ENCODE assay signal across 18 mouse cellular contexts in the genomic region with DNA sequence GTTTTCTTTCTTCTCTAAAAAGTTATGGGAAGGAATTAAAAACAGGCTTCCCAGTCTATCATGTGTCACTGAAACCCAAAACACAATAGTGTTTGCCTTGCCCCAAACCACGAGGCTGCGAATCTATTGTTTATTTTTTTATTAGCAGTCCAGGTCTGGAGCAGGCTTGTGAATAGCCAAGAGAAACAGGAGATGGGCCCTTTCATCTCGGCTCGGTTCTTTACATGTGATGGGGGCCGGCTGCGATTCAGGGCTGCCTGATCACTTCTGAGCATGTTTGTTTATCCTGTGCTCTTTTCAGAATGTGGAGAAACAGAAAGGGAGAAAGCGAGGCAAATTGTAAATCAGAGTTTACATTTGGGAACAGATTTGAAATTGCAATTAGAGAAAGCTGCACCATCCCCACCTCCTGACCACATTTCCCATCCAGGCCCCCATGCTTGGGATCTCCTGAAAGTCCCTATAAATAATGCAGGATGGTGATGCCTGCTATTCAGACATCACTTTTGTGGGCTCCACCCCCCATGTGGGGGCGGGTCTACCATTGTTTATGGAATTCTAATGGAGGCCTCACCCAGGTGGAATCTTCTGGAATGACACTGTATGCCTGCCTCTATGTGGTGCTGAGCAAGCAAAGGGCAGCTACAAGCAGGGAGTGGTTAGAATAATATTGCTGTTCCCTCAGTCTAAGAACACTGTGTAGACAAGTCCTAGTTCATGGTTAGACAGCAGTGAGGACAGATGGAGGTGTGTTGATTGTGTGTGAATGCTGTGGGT.
DNase-seq lines count a peak whose midpoint lies in the region; ATAC-seq lines count a peak whose summit lies in the region.
"Had no signal": no experiment of that assay in that cellular context is flagged by ENCODE, and none has a peak within 500 bp of the region (broad histone marks: within the 10 kb centered on the region; RNA-seq: fewer than 3 reads in every experiment).

No protein-coding gene starts in this region.

- WGBS in embryonic facial prominence, embryonic 10.5 days: 35% methylated on average over 8 of the region's 8 CpGs
- WGBS in midbrain, embryonic 16.5 days: 18% methylated on average over 8 of the region's 8 CpGs

- no peaks in the 10 kb centered on the region for H3K4me1 ChIP-seq in megakaryocyte, embryonic 14.5 days
- H3K4me1 ChIP-seq in embryonic facial prominence, embryonic 10.5 days: peaks cover 26% of the 10 kb centered on the region
- peaks cover 6% of the 10 kb centered on the region; the same call in 1 of the 2 replicates for H3K4me1 ChIP-seq in midbrain, embryonic 16.5 days (ENCODE audit: control insufficient read depth, insufficient read depth, low read length)
- H3K4me1 ChIP-seq: liver, embryonic 15.5 days had no signal

- no peak overlapping the region for H3K4me2 ChIP-seq in midbrain, embryonic 16.5 days (ENCODE audit: low read length)
- H3K4me2 ChIP-seq: hindbrain, embryonic 13.5 days; intestine, embryonic 15.5 days; limb, embryonic 13.5 days; liver, embryonic 15.5 days had no signal

- peak; percentile 91 for DNase-seq in heart, adult 11 months
- no peak for DNase-seq in heart, adult 8-10 months (ENCODE audit: low spot score)
- DNase-seq in embryonic facial prominence, embryonic 10.5 days (ENCODE audit: low spot score): peak; percentile 42
- DNase-seq in urinary bladder, postnatal 25 days (ENCODE audit: low spot score): no peak
- DNase-seq: adrenal gland, postnatal 14 days; cerebellum, adult 2 months; gastrocnemius, postnatal 14 days; thymus, postnatal 25 days had no signal

- no peak overlapping the region for H3K9ac ChIP-seq in midbrain, embryonic 16.5 days (ENCODE audit: low read depth, low read length)
- H3K9ac ChIP-seq: hindbrain, embryonic 13.5 days; intestine, embryonic 15.5 days; limb, embryonic 13.5 days; liver, embryonic 15.5 days had no signal

- H3K27ac ChIP-seq in embryonic facial prominence, embryonic 10.5 days (replicated peaks): no peak overlapping the region
- no peak overlapping the region for H3K27ac ChIP-seq in midbrain, embryonic 16.5 days (ENCODE audit: low read length)
- H3K27ac ChIP-seq: hindbrain, embryonic 13.5 days; intestine, embryonic 15.5 days; layer of hippocampus, adult 2 months; limb, embryonic 13.5 days; liver, embryonic 15.5 days had no signal

- H3K4me3 ChIP-seq in megakaryocyte, embryonic 14.5 days (replicated peaks): peak overlapping the region; percentile 11
- H3K4me3 ChIP-seq in embryonic facial prominence, embryonic 10.5 days: no peak overlapping the region
- H3K4me3 ChIP-seq in midbrain, embryonic 16.5 days (ENCODE audit: low read depth, low read length): no peak overlapping the region
- H3K4me3 ChIP-seq: hindbrain, embryonic 13.5 days; intestine, embryonic 15.5 days; layer of hippocampus, adult 2 months; limb, embryonic 13.5 days; liver, embryonic 15.5 days had no signal

- peaks cover 9% of the 10 kb centered on the region; the same call in 1 of the 2 replicates for H3K9me3 ChIP-seq in megakaryocyte, embryonic 14.5 days
- no peaks in the 10 kb centered on the region for H3K9me3 ChIP-seq in embryonic facial prominence, embryonic 10.5 days
- no peaks in the 10 kb centered on the region for H3K9me3 ChIP-seq in midbrain, embryonic 16.5 days (replicated peaks; ENCODE audit: control insufficient read depth, low read length, poor library complexity, severe bottlenecking)
- H3K9me3 ChIP-seq: hindbrain, embryonic 13.5 days; intestine, embryonic 15.5 days; limb, embryonic 13.5 days; liver, embryonic 15.5 days had no signal

- ATAC-seq in megakaryocyte, adult 5-6 weeks (ENCODE audit: poor library complexity, severe bottlenecking): no peak
- 0 out of 2 replicates have a peak, but pooled peaks have one; percentile 8 for ATAC-seq in midbrain, embryonic 16.5 days
- ATAC-seq: activated CD4-positive, CD25-positive, alpha-beta regulatory T cell, adult 4 months; intestine, embryonic 15.5 days; lung, postnatal 0 days had no signal

- no peaks in the 10 kb centered on the region for H3K36me3 ChIP-seq in megakaryocyte, embryonic 14.5 days (replicated peaks; ENCODE audit: low read length)
- no peaks in the 10 kb centered on the region for H3K36me3 ChIP-seq in embryonic facial prominence, embryonic 10.5 days (replicated peaks)
- no peaks in the 10 kb centered on the region for H3K36me3 ChIP-seq in midbrain, embryonic 16.5 days (ENCODE audit: control insufficient read depth, insufficient read depth, low read length)
- H3K36me3 ChIP-seq: hindbrain, embryonic 13.5 days; intestine, embryonic 15.5 days; limb, embryonic 13.5 days; liver, embryonic 15.5 days had no signal

- no peaks in the 10 kb centered on the region for H3K27me3 ChIP-seq in megakaryocyte, embryonic 14.5 days (replicated peaks)
- no peaks in the 10 kb centered on the region for H3K27me3 ChIP-seq in embryonic facial prominence, embryonic 10.5 days (replicated peaks; ENCODE audit: low read depth, poor library complexity, severe bottlenecking)
- H3K27me3 ChIP-seq in midbrain, embryonic 16.5 days (ENCODE audit: control insufficient read depth, insufficient read depth, low read depth, low read length): no peaks in the 10 kb centered on the region
- H3K27me3 ChIP-seq: hindbrain, embryonic 13.5 days; intestine, embryonic 15.5 days; limb, embryonic 13.5 days; liver, embryonic 15.5 days had no signal

Comparison
In these comparisons a context has a peak if more than half of its experiments do, and no peak if none do; other contexts are left out.
1. DNase-seq: peak in heart, adult 11 months (single experiment) and embryonic facial prominence, embryonic 10.5 days (single experiment); none in heart, adult 8-10 months (single experiment) and urinary bladder, postnatal 25 days (single experiment).